Mouse (Mus musculus) thymus, postnatal 25 days (tissue): ENCODE measurements around the gene Kctd11.

Experiments used
- DNase-seq: peaks from one replicate; pipeline ENCODE4 v3.0.0; 2022

Gene Kctd11

DNA sequence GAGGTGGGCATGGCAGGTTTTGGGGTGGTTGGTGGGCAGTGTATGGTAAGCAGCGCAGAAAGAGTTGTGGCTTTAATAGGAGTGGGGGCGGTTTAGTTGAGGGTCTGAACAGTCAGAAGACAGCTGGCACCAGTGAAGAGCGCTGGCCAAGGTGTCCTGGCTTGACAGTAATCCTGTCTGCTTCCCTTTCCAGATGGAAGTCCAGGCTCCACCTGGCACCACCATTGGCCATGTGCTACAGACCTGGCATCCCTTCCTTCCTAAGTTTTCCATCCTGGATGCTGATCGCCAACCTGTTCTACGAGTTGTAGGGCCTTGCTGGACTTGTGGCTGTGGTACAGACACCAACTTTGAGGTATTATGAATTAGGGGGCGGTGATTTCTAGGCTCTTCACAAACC lies 33.2 kb downstream of the Kctd11 start:
- no peak for DNase-seq

GRCm38 (mm10) chr11:69846738-69847688 lies 34.2 kb downstream of the Kctd11 start:
- no peak for DNase-seq

DNA sequence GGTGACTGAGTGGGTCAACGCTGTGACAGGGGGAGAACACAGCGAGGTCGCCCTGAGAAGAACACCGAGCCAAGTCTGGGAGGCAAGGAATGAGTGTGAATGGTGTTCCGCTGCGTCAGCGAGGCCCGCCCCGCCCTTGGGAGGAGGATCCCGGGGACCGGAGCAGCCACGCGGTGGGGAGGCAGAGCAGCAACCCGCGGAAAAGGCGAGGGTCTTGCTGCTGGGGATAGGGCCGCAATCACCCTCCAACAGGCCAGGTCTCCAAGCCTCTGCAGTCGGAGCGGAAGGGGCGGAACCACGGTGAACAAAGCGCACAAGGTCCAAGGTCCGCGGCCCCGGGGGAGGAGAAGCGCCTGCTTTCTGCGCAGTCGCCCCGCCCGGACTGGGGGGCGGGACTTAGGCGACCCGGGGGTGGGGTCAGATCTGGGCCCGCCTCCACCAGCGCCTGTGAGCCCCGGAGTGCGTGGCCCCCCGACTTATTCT lies 35.0 kb downstream of the Kctd11 start, which contains the start of gene Plscr3:
Gene Plscr3 (plus strand): TSS at position 179 of the 483 bp plus-strand sequence.
- DNase-seq, result peak; percentile 96

DNA sequence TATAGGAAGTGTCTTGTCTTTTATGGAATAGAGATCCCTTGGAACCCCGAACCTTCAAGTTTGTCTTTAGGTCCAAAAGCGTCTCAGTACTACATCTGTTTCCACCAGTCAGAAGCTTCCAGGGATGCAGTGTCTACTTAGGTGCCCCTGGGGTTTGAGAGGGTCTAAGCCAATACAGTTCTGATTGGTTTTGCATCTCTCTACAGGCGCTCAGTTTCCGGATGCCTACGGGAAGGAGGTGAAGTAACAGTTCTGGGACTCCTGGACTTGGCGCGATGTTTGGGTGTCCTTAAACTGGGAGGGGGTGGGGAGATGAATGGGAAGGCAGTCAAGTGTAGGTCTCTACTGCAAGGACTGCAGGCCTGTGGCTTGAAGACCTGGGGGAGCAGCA lies 42.5 kb downstream of the Kctd11 start:
- DNase-seq, result no peak

- peak; percentile 91 for DNase-seq
These were observed 43.1 kb downstream of the Kctd11 start, which contains the start of gene Tmem256 for GRCm38 (mm10) chr11:69837952-69838713. Gene Tmem256 (plus strand): TSS chr11:69838514.

GRCm38 (mm10) chr11:69837604-69837951 lies 43.6 kb downstream of the Kctd11 start, which contains the start of gene Nlgn2:
Gene Nlgn2 (minus strand): TSS chr11:69837784.
- DNase-seq, result no peak

DNA sequence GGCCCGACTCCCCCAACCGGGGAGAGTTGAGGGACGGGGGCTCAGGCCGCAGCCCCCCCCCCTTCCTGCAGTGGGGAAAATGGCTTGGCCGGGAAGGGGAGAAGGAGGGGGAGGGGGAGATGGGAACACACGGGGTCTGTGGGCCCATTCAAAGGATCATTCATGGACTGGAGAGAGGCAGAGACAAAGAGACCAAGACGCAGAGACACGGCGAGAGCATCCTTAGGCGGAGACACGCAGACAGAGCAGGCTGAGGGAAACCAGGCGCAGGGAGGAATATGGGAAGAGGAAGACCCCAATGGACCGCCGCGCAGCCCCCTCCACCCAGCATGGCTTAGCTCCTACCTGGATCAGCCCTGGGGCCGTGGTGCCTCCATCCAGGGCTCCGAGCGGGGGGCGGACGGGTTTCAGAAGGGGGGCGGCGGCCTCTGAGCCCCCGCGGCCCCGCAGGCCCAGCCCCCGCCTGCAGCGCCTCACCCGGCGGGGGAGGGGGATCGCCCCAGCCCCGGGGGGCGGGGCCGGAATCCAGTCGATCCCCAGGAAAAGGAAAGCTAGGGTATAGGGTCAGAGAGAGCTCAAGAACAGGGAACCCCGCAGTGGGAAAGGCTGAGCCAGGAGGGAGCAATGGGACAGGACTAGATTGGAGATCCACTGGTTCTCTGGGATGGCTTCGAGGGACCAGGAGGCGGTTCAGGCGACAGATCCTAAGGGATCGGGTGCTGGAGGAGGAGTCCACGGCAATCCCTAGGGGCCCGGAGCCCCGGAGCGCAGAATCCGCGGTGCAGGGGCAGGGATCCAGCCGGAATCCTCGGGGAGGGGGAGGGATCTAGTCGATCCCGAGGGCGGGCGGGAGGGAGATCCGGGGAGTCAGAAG lies 44.3 kb downstream of the Kctd11 start:
- DNase-seq, result no peak

DNA sequence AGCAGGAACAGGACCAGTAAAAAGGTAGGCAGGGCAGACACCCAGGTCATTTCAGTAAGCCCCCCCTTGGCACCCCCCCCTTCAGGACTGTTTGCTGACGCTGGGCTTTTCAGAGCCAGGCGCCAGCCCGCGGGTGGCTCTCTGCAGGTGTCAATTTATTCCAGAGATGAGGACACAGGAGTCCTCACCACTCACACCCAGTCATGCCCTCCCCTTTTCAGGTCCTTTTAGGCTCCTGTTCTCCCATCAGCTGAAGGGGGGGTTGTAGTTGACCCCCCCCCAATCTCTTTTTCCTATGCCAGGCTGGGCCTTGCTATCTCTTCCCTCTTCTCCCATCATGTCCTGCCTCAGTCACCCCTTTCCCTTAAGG lies 45.3 kb downstream of the Kctd11 start:
- DNase-seq, result no peak

DNA sequence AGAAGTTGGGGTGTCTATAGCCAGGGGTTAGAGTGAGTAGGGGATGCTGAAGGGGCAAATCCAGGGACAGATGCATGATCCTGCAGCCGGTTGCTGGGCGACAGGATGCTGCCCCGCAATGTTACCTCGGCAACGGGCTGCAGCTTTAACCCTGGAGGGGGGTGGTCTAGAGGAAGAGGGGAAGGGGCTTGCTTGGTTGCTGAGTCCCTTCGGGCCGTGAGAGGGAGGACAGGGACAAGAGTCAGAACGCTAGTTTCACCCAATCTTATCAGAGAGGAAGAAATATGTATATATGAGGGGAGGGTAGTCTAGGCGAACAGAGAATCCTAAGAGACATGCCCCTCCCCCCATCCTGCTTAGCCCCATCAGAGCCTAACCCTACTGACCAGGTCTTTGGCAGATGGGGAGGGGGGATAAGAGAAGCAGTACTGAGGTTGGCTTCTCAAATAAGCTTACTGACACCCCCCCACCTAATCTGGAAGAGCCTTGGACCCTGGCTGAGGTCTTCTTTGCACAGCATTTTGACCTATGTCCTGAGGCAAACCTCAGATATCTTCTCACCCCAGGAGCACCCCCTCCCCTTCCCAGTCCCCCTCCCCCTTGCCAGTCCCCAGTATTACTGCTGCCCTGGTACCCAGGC lies 45.8 kb downstream of the Kctd11 start:
- DNase-seq, result no peak

DNA sequence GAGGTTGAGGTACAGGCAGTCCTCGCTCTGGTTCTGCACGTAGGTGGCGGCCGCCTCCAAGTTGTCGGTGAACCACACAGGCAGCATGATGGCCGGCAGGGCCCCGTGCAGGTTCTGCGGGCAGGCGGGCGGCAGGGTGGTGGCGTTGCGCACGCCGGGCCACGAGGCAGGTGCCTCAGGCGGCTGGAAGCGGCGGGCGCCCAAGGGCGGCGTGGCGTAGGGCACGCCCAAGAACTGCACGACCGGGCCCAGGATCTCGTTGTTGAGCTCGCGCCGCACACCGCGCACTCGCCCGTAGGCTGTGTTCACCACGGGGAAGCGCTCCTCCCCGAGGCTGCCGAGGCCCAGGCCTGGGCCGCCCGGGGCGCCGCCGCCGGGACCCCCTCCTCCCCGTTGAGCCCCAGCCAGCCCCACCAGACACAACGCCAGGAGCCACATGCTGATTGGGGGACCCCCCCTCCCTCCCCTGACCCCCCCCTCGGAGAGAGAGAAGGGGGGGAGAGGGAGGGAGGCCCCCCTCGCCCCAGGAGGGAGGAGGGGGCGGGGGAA lies 47.1 kb downstream of the Kctd11 start:
- peak; percentile 68 for DNase-seq

GRCm38 (mm10) chr11:69833554-69833953 lies 47.7 kb downstream of the Kctd11 start:
- no peak for DNase-seq

DNA sequence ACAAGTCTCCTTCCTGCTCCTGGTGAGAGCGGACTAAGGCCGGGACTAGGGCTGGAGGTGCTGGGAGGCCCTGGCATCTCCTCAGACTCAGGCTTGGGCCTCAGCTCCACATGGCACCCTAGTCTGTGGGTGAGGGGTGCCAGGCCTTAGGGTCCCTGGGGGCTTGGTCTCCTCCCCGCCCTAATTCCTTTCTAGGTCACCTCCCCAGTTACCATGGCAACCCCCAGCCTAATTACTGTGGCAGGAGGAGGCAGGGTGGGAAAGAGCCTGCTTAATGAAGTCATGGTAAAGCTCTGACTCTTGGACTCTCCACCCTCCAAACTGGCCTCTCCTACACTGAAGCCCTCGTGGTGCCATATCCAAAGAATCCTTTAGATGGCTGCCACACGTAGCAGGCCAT lies 52.4 kb downstream of the Kctd11 start:
- no peak for DNase-seq
